Mouse (Mus musculus): ENCODE measurements around the gene Usp40. TPM values are rescaled to one million over a fixed set of nuclear protein-coding genes. Genes with fewer than 3 reads are reported as not detected.
A peak's percentile ranks its signal among the peaks of the same experiment; 100 is the strongest.
"Not testable (repeated sequence)": the region's sequence is repeated elsewhere in the genome, so short reads cannot be mapped to it uniquely, and the experiment has no call there.

Usp40 gene
- total RNA-seq (2021): 10 to 100 TPM; 35.7 to 39.6 TPM
- long read RNA-seq, experiment 1, partial matches to known transcripts: 0 of 3 reads
- long read RNA-seq, experiment 1, other reads (novel, unspliced or antisense): 3 of 3 reads
- long read RNA-seq, experiment 2, partial matches to known transcripts: 6 of 17 reads
- long read RNA-seq, experiment 2, other reads (novel, unspliced or antisense): 7 of 17 reads

DNA sequence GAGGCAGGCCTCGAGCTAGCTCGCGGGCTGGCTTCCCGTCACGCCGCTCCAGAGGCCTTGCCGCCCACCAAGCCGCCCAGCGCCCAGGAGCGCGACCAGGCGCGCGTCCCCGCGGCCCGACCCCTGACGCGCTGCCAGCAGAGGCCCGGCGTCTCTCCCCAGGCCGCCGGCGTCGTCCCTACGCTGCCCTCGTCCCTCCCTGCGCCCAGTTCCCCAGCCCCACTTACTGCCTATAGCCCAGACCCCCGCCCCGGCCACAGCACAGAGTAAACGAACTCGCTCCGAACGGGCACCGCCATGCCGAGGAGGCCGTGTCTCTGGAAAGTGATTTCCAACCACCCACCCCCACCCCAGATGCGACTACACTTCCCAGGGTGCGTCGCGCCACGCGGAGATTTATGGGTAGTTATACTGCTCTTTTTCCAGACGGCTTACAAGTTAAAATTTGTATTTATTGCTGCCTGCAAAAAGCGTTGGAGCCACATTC, at the start of gene Usp40:
Gene Usp40, minus strand, starts transcription at position 341 of the 487 bp plus-strand sequence.
- peak; percentile 42 to 63 for DNase-seq (ENCODE audit: low spot score in 2 of 2)

- DNase-seq (ENCODE audit: low spot score in 2 of 2): no peak
Measured at GRCm38 (mm10) chr1:88055088-88055487, 46.7 kb upstream of the Usp40 start, which contains the start of gene Ugt1a10. Ugt1a10 (plus strand) TSS chr1:88055388.

- not testable (repeated sequence) for DNase-seq (ENCODE audit: low spot score in 2 of 2)
Measured at GRCm38 (mm10) chr1:88047408-88047807, 39.1 kb upstream of the Usp40 start.

DNA sequence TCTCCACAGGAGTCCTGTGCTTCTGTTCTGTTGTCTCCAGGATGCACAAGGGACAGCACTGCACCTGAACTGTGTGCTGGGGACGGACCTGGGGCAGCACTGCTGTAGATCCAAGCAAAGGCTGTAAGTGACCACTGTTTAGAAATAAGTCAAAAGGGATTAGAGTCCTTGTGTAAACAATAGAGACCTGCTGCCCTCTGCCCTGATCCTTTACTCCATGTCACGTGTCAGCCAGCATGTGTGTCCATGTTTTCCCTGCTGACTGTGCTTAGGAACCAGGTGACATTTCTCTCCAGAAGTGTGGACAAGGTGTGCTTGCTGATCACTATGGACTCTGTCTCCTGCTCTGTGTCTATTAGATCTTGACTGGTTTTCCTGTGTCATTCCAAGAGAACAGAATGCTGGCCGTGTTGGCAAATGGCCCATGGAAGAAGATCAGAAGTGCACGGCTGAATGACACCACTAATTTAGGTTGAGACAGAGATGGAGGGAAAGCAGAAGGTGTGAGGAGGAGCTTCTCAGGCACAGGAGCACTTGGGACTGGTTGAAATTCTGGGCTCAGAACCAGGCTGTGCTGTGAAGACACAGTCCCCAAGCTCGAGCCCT, 36.6 kb upstream of the Usp40 start:
- DNase-seq (ENCODE audit: low spot score in 2 of 2): not testable (repeated sequence)

GRCm38 (mm10) chr1:88043044-88043443, 34.7 kb upstream of the Usp40 start:
- not testable (repeated sequence) for DNase-seq (ENCODE audit: low spot score in 2 of 2)

- not testable (repeated sequence) for DNase-seq (ENCODE audit: low spot score in 2 of 2)
Measured at GRCm38 (mm10) chr1:88025244-88025643, 16.9 kb upstream of the Usp40 start.

GRCm38 (mm10) chr1:88015371-88015770, 7.0 kb upstream of the Usp40 start:
- no peak for DNase-seq (ENCODE audit: low spot score in 2 of 2)

DNA sequence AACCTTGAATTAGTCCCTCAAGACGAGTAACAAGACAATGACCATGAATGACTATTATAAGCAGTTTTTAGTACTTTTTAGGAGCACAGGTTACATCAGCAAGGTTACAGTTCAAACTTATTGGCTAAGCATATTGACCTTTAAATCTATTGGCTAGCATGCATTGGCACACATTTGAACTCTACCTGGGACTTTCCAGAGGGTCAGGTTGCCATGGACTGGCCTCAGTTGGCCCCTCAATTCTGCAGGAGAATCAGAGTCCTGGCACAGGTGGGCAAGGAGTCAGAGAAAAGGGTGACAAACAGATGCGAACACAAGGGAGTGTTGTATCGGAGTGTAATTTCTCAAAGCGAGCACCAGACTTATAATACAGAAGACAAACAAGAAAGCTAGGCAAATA, 6.3 kb upstream of the Usp40 start:
- no peak for DNase-seq (ENCODE audit: low spot score in 2 of 2)

- no peak for DNase-seq (ENCODE audit: low spot score in 2 of 2)
Measured at GRCm38 (mm10) chr1:88014194-88014593, 5.8 kb upstream of the Usp40 start.

DNA sequence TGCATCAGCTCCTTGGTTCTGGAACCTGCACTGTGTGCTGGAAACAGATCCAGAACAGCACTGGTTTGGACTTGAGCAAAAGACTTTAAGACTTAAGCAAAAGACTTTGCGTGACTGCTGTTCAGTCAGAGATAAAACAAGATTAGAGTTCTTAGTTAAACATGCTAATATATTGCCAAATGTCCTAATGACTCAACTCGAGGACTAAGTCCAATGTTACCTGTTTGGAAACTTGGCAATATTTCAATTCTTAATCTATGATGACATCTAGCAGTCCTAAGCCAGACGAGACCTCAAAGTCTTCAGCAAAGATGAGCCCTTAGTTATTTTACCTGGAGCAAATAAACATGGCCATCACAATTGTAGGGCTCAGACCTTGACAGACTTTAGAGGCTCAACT, 5.4 kb upstream of the Usp40 start:
- DNase-seq (ENCODE audit: low spot score in 2 of 2): no peak

DNA sequence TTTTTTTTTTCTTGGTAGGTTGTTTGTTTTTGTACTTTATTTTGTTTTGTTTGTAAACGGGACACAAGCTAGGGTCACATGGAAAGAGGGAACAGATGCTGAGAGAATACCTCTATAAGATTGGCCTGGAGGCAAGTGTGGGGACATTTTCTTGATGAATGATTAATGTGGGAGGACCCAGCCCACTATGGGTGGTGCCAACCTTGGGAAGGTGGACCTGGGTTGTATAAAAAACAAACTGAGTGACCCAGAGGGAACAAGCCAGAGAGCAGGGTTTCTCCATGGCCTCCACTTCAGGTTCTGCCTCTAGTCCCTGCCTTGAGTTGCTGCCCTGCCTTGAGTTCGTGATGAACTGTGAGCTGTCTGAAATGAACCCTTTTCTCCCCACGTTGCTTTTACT, 1.2 kb upstream of the Usp40 start:
- no peak for DNase-seq (ENCODE audit: low spot score in 2 of 2)

GRCm38 (mm10) chr1:88008735-88009134, 384 bp upstream of the Usp40 start:
- no peak for DNase-seq (ENCODE audit: low spot score in 2 of 2)

DNA sequence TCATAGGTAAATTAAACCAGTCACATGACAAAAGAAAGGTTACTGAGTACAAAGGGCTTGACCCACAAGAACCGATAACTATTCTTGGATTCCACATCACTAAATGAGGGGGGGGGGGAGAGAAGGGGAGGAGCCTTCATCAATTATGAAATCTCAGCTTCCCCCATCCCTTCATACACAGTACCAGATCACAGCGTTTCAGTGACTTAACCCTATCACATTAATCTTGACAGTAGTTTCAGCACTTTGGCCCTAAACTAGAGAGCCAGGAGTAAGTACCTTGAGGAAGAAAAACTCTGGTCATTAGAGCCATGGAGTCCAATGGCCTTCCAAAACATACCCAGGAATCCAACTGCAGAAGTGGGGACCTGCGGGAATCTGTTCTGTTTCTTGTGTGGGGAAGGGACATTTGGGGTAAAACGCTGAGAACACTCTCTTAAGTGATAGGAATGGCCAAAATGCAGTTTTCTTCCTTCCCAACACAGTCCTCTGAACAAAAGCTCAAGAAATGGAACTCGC, 600 bp downstream of the Usp40 start:
- no peak for DNase-seq (ENCODE audit: low spot score in 2 of 2)

- no peak for DNase-seq (ENCODE audit: low spot score in 2 of 2)
Measured at GRCm38 (mm10) chr1:87992716-87993115, 15.6 kb downstream of the Usp40 start.

DNA sequence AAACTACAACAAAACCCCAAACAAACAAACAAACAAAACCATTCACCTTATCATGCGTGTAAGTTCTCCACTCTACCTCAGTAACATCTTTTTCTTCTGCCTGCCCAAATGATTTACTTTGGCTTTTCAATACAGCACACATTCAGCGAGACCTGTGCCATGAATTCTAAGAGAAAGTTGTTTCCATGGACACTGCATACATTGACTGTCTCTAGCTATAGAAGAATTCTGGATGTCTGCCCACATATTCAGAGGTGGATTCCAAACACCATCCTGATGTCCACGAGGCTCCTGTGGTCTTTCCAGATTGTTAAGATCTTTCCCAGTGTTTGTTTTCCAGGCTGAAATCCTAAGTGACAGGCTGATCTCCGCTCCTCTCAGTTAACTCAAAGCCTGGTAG, 26.1 kb downstream of the Usp40 start:
- no peak for DNase-seq (ENCODE audit: low spot score in 2 of 2)

GRCm38 (mm10) chr1:87970381-87970780, 38.0 kb downstream of the Usp40 start:
- DNase-seq (ENCODE audit: low spot score in 2 of 2): no peak

DNA sequence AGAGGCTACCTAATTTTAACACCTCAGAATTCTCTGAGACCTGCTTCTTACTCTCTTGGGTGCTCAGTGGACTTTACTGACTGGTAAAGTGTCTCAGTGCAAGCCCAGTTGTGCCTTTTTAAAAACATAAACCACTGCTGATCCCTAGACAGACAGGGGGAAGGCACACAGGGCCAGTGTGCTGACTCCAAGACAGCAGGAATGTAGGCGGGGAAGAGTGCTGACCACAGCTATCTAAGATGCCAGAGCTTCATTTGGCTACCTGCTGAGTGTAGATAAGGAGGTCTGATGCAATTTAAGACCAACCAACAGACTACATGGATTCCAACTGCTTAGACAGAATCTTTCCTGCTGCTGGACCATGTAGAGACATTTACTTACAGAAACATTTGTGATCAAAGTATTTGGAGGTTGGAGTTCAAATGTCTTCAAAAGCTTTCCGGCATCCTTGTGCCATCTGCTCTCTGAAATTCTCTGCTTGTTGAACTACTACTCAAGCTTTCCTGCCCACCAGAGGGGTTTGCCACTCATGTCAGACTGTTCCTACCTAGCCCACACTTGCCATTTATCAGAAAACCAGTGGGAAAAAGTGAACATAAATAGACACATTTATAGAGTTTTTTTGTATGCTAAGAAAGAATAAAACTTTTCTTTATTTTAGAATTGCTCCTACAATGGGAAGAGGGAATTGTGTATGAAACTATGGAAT, 46.7 kb downstream of the Usp40 start:
- no peak for DNase-seq (ENCODE audit: low spot score in 2 of 2)

DNA sequence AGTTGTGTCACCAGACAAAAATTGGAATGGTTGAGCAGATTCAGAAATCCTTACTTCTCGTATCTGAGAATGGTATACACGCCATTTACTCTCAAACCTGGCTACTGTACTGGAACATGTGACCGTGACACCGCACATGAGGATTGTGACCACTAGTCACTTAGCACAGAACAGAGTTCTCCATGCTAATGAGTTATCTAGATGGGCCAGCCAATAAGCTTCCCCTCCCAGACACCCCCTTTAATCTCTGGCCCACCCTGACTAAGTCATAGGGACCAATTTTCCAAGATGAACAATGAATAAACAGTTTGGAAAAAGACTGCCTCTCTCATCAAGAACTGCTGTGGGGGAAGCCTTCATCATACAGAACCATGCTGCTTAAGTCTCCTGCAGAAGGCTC, 47.6 kb downstream of the Usp40 start:
- no peak for DNase-seq (ENCODE audit: low spot score in 2 of 2)

- no peak for DNase-seq (ENCODE audit: low spot score in 2 of 2)
Measured at GRCm38 (mm10) chr1:87959998-87960431, 48.3 kb downstream of the Usp40 start.

- no peak for DNase-seq (ENCODE audit: low spot score in 2 of 2)
Measured at GRCm38 (mm10) chr1:87959532-87959931, 48.8 kb downstream of the Usp40 start.

DNA sequence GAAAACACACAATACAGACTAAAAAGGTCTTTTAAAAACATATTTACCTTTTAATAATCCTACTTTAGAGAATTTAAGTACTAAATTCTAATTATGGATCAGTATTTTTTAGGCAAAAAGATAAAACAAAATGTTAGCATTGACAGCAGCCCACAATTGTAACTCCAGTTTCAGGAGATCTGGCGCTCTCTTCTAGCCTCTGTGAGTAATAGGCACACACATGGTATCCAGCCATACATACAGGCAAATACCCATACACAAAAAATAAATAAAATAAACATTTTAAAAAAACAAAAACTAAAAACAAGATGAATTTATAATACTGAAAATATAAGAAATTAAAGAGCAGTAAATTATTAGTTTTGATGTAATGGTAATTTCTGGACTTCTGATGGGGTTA, 49.4 kb downstream of the Usp40 start:
- no peak for DNase-seq (ENCODE audit: low spot score in 2 of 2)

DNA sequence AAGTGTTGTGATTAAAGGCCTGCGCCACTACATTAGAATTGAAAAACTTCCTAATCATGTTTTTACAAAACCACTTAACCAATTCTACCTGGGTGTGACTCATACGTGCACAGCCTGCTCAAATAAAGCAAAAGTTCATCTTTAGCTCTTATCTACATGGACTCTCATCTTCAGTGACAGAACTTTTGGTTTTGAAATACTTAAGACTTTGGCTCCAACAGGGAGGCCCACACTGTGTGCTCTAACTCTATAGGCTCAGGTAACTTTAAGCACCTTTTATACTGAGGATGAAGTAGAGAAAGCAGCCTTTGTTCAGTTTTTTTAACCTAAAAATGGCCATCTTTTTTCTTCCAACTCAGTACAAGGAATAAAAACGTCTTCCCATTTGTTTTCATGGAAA, 55.3 kb downstream of the Usp40 start:
- no peak for DNase-seq (ENCODE audit: low spot score in 2 of 2)

Data from adrenal gland, postnatal 4 days (tissue).